8 mouse cellular contexts compared by ENCODE assay signal in the genomic region with DNA sequence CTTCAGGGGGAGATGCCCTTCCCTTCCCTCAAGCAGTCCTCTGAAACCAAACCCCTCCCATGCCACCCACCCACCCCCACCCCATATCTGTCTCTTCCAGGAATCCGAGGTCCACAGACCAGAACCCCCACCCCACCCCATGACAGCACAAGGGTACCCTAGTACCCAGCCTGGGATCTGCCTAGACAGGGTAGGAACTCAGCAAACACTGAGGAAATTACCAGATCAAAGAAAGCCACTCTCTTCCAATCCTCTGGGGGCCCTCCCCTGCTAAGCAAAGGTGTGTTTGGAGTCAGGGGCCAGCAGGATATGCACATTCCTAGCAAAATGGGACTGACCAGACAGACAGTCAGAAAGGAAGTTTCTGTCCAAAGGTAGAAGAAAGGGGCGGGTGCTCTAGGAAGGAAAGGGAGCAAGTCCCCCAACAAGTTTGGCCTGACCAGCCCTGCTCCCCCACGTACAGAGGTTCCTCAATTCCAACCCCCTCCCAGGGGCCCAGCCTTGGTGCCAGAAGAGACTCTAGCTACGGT. TPM values are rescaled to one million over a fixed set of nuclear protein-coding genes. Genes with fewer than 3 reads are reported as not detected.
A peak's percentile ranks its signal among the peaks of the same experiment; 100 is the strongest.
DNase-seq lines count a peak whose midpoint lies in the region; ATAC-seq and TF ChIP-seq lines count a peak whose summit lies in the region.

No protein-coding gene starts in this region.

- H3K27ac ChIP-seq in kidney, embryonic 14.5 days (ENCODE audit: low read depth, low read length): no peak overlapping the region
- H3K27ac ChIP-seq in forebrain, embryonic 12.5 days: no peak overlapping the region
- H3K27ac ChIP-seq in limb, embryonic 13.5 days: no peak overlapping the region
- no peak overlapping the region for H3K27ac ChIP-seq in small intestine, adult 2 months (ENCODE audit: insufficient read depth, low read depth, low read length)

- H3K9me3 ChIP-seq in kidney, embryonic 14.5 days (ENCODE audit: control insufficient read depth, low read length): no peaks in the 10 kb centered on the region
- no peaks in the 10 kb centered on the region for H3K9me3 ChIP-seq in forebrain, embryonic 12.5 days
- H3K9me3 ChIP-seq in limb, embryonic 13.5 days: no peaks in the 10 kb centered on the region

- H3K4me1 ChIP-seq in kidney, embryonic 14.5 days (ENCODE audit: control insufficient read depth, insufficient read depth, low read length): peaks cover 38% of the 10 kb centered on the region
- peaks cover 84% of the 10 kb centered on the region for H3K4me1 ChIP-seq in forebrain, embryonic 12.5 days
- H3K4me1 ChIP-seq in limb, embryonic 13.5 days: peaks cover 71% of the 10 kb centered on the region
- peaks cover 21% of the 10 kb centered on the region for H3K4me1 ChIP-seq in small intestine, adult 2 months (ENCODE audit: control insufficient read depth, insufficient read depth, insufficient read length, low read length)

- no peak for ATAC-seq in kidney, embryonic 14.5 days (ENCODE audit: low FRiP score, low TSS enrichment)
- ATAC-seq in forebrain, embryonic 12.5 days (ENCODE audit: low FRiP score): no peak
- no peak for ATAC-seq in limb, embryonic 13.5 days (ENCODE audit: low FRiP score, low read depth)
- no peak for ATAC-seq in CD4-positive, CD25-positive, alpha-beta regulatory T cell, adult 4 months

- TF ChIP-seq CTCF in small intestine, adult 2 months (IDR thresholded peaks at IDR 0.05; ENCODE audit: extremely low read depth, insufficient read length, insufficient replicate concordance, low read depth, low read length): no peak

- 35% methylated on average over 4 of the region's 4 CpGs for WGBS in kidney, embryonic 14.5 days
- 38% methylated on average over 4 of the region's 4 CpGs for WGBS in forebrain, embryonic 12.5 days
- 37% methylated on average over 4 of the region's 4 CpGs for WGBS in limb, embryonic 13.5 days
- WGBS in small intestine, adult 2 months: 35% methylated on average over 4 of the region's 4 CpGs

- no peaks in the 10 kb centered on the region for H3K27me3 ChIP-seq in kidney, embryonic 14.5 days (ENCODE audit: control insufficient read depth, insufficient read depth, low read length)
- peaks cover 66% of the 10 kb centered on the region for H3K27me3 ChIP-seq in forebrain, embryonic 12.5 days
- H3K27me3 ChIP-seq in limb, embryonic 13.5 days: 0 out of 2 replicates have a peak, but pooled peaks cover 5% of the 10 kb centered on the region
- no peaks in the 10 kb centered on the region for H3K27me3 ChIP-seq in small intestine, adult 2 months (ENCODE audit: control insufficient read depth, insufficient read depth, low read length)

- DNase-seq in kidney, postnatal 14 days: no peak
- no peak for DNase-seq in cerebellum, adult 9-11 months
- no peak for DNase-seq in right cerebral cortex, adult 2 months (ENCODE audit: low spot score in 2 of 2)

- peak overlapping the region; percentile 95; the same call in 1 of the 2 replicates for H3K4me3 ChIP-seq in kidney, embryonic 14.5 days (ENCODE audit: low read length)
- H3K4me3 ChIP-seq in forebrain, embryonic 12.5 days (replicated peaks): peak overlapping the region; percentile 90
- H3K4me3 ChIP-seq in limb, embryonic 13.5 days: peak overlapping the region; percentile 87
- peak overlapping the region; percentile 15; the same call in 1 of the 2 replicates for H3K4me3 ChIP-seq in small intestine, adult 2 months (ENCODE audit: low read depth, low read length)

- H3K9ac ChIP-seq in kidney, embryonic 14.5 days (ENCODE audit: low read depth, low read length): no peak overlapping the region
- H3K9ac ChIP-seq in forebrain, embryonic 12.5 days: peak overlapping the region; percentile 98; the same call in 1 of the 2 replicates
- peak overlapping the region; percentile 96 for H3K9ac ChIP-seq in limb, embryonic 13.5 days

- H3K36me3 ChIP-seq in kidney, embryonic 14.5 days (ENCODE audit: control insufficient read depth, insufficient read depth, low read length): peaks cover 3% of the 10 kb centered on the region
- 0 out of 2 replicates have a peak, but pooled peaks cover 6% of the 10 kb centered on the region for H3K36me3 ChIP-seq in forebrain, embryonic 12.5 days (replicated peaks)
- peaks cover 39% of the 10 kb centered on the region for H3K36me3 ChIP-seq in limb, embryonic 13.5 days
- 0 out of 2 replicates have a peak, but pooled peaks cover under 1% of the 10 kb centered on the region for H3K36me3 ChIP-seq in small intestine, adult 2 months (ENCODE audit: control insufficient read depth, insufficient read depth, low read length)

- peak overlapping the region; percentile 88 for H3K4me2 ChIP-seq in kidney, embryonic 14.5 days (replicated peaks; ENCODE audit: low read depth, low read length)
- peak overlapping the region; percentile 76 for H3K4me2 ChIP-seq in forebrain, embryonic 12.5 days
- H3K4me2 ChIP-seq in limb, embryonic 13.5 days (replicated peaks): peak overlapping the region; percentile 82

- TF ChIP-seq POLR2A in small intestine, adult 2 months (IDR thresholded peaks at IDR 0.05; ENCODE audit: low read depth, low read length): no peak

RNA-seq across cellular contexts. Expression of a gene that starts 3.2 kb away (rescaled TPM):
- 23.9 and 25.4 TPM in 2 replicates for polyA plus RNA-seq in kidney, embryonic 14.5 days (2014; fragmentation: Nextera tagmentation; extraction: Ambion mirVana)
- 22.6 and 24.3 TPM in 2 replicates for polyA plus RNA-seq in forebrain, embryonic 12.5 days (2016; fragmentation: Nextera tagmentation; extraction: Ambion mirVana)
- 25.9 and 30.2 TPM in 2 replicates for polyA plus RNA-seq in limb, embryonic 13.5 days (2015; fragmentation: Nextera tagmentation; extraction: Ambion mirVana)
- polyA plus RNA-seq in small intestine, adult 2 months (2012; rRNA removed): 66.9 and 126 TPM in 2 replicates
- polyA plus RNA-seq in CD4-positive, CD25-positive, alpha-beta regulatory T cell, adult 4 months (2017; shearing (Covaris generic)): 1 to 10 TPM; 2.1 to 4.4 TPM

Comparison
In these comparisons a context has a peak if more than half of its experiments do, and no peak if none do; other contexts are left out.
1. H3K4me3 ChIP-seq: peak in every context shown above with its lines; median percentile 95 in kidney, embryonic 14.5 days; 90 in forebrain, embryonic 12.5 days; 87 in limb, embryonic 13.5 days; 15 in small intestine, adult 2 months.